Mouse (Mus musculus) E14TG2a.4 (cell line): ENCODE measurements at regions not wholly inside any gene's neighbourhood (a gene's known extent, or its start where the extent isn't known, plus 50 kb on each side); places are given as distances from the start of the nearest gene placed in this dataset.

Experiments
- CTCF ChIP-seq: conservative IDR thresholded peaks from 2 replicates; pipeline ENCODE4 v1.5.1; 2014; ENCODE audit warnings: low read length
- NANOG ChIP-seq: IDR thresholded peaks from 2 replicates; pipeline ENCODE4 v1.6.1; 2014; ENCODE audit warnings: borderline replicate concordance, low read length, mixed read lengths
- POU5F1 ChIP-seq: IDR thresholded peaks from 2 replicates; pipeline ENCODE4 v1.6.1; 2014; ENCODE audit warnings: low read length, borderline replicate concordance

- TF ChIP-seq CTCF (no peak), POU5F1 (no peak), NANOG (no peak)
These were observed 197.7 kb upstream of the Unc93a2 start for GRCm38 (mm10) chr17:7582866-7583398.
